Mouse (Mus musculus) kidney, embryonic 14.5 days (tissue): ENCODE measurements at regions not wholly inside any gene's neighbourhood (a gene's known extent, or its start where the extent isn't known, plus 50 kb on each side); places are given as distances from the start of the nearest gene placed in this dataset.
"Not testable (repeated sequence)": the region's sequence is repeated elsewhere in the genome, so short reads cannot be mapped to it uniquely, and the experiment has no call there.

Experiments used
- ATAC-seq: fragments of 200-750 bp; cut with Nextera tagmentation; 2 replicates; pipeline ENCODE4 v1.8.0; 2017; ENCODE audit warnings: moderate number of reproducible peaks, mild to moderate bottlenecking, moderate TSS enrichment, moderate library complexity; ENCODE audit not compliant: low FRiP score, low TSS enrichment
- H3K27ac ChIP-seq: fragments of 300-500 bp; sonication (generic); 2 replicates; pipeline ENCODE4 v1.5.1; 2014; ENCODE audit warnings: low read depth, mild to moderate bottlenecking, low read length, moderate library complexity, mixed read lengths
- H3K27me3 ChIP-seq: fragments of 300-500 bp; sonication (generic); 2 replicates; pipeline ENCODE4 v1.6.1; 2014; ENCODE audit warnings: mild to moderate bottlenecking, low read length; ENCODE audit not compliant: control insufficient read depth, insufficient read depth
- H3K36me3 ChIP-seq: fragments of 300-500 bp; sonication (generic); 2 replicates; pipeline ENCODE4 v1.6.1; 2014; ENCODE audit warnings: low read length, mixed read lengths; ENCODE audit not compliant: control insufficient read depth, insufficient read depth
- H3K4me1 ChIP-seq: fragments of 300-500 bp; sonication (generic); 2 replicates; pipeline ENCODE4 v1.6.1; 2014; ENCODE audit warnings: low read length, mixed read lengths; ENCODE audit not compliant: control insufficient read depth, insufficient read depth
- H3K4me2 ChIP-seq: fragments of 300-500 bp; sonication (generic); replicated peaks from 2 replicates; pipeline ENCODE4 v1.6.1; 2014; ENCODE audit warnings: low read depth, mild to moderate bottlenecking, low read length
- H3K4me3 ChIP-seq: fragments of 300-500 bp; sonication (generic); 2 replicates; pipeline ENCODE4 v1.5.1; 2014; ENCODE audit warnings: mild to moderate bottlenecking, low read length
- H3K9ac ChIP-seq: fragments of 300-500 bp; sonication (generic); 2 replicates; pipeline ENCODE4 v1.6.1; 2014; ENCODE audit warnings: low read depth, mild to moderate bottlenecking, low read length, moderate library complexity
- H3K9me3 ChIP-seq: fragments of 300-500 bp; sonication (generic); 2 replicates; pipeline ENCODE4 v1.6.1; 2016; ENCODE audit warnings: low read length; ENCODE audit not compliant: control insufficient read depth
- WGBS: fragments of 180-500 bp; shearing (Covaris S2); extraction: QIAGEN DNeasy Blood & Tissue Kit; methylation state at CpG from one replicate; pipeline ENCODE4 v1.1.7; 2014; 5-methylcytosine and 5-hydroxymethylcytosine counted together

DNA sequence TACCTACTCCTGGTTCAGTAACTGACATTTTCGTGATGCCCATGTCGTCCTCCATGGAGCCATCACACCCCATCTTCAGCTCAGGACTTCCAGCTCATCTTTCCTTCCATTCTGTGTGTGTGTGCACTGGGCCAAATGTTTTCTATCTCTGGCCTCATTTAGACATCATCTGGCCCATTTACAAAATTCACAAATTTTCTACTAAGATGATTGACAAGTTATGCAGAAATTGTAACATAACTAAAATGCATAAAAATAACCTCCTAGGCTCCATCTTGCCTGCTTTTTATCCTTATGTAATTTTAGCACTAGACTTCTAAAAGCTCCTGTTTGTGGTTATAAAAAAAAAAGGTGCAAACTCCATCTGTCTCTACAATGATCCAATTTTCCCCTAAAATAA lies 130.8 kb upstream of the Kcnk2 start:
- Histone ChIP-seq H3K27me3 (no peaks in the 10 kb centered on the region), H3K36me3 (no peaks in the 10 kb centered on the region), H3K27ac (no peak overlapping the region), H3K9me3 (0 out of 2 replicates have a peak, but pooled peaks cover 4% of the 10 kb centered on the region), H3K4me3 (no peak overlapping the region), H3K9ac (no peak overlapping the region), H3K4me2 (no peak overlapping the region), H3K4me1 (no peaks in the 10 kb centered on the region)
- ATAC-seq, result no peak
- 96% methylated on average over 2 of the region's 2 CpGs for WGBS

- 90% methylated on average over 5 of the region's 5 CpGs for WGBS
Observed at GRCm38 (mm10) chr1:189526329-189526728, 124.3 kb upstream of the Kcnk2 start.

GRCm38 (mm10) chr1:189515476-189515875 lies 113.4 kb upstream of the Kcnk2 start:
- Histone ChIP-seq H3K4me2 (no peak overlapping the region), H3K4me1 (no peaks in the 10 kb centered on the region), H3K27me3 (no peaks in the 10 kb centered on the region), H3K4me3 (no peak overlapping the region), H3K9me3 (no peaks in the 10 kb centered on the region), H3K27ac (no peak overlapping the region), H3K36me3 (no peaks in the 10 kb centered on the region), H3K9ac (no peak overlapping the region)
- WGBS, result 73% methylated on average over 7 of the region's 7 CpGs
- no peak for ATAC-seq

More at GRCm38 (mm10) chr1:189526329-189526728, 124.3 kb upstream of the Kcnk2 start:
- Histone ChIP-seq H3K4me2 (no peak overlapping the region), H3K27me3 (no peaks in the 10 kb centered on the region), H3K9me3 (no peaks in the 10 kb centered on the region), H3K4me3 (no peak overlapping the region), H3K9ac (no peak overlapping the region), H3K36me3 (no peaks in the 10 kb centered on the region), H3K4me1 (no peaks in the 10 kb centered on the region), H3K27ac (no peak overlapping the region)
- no peak for ATAC-seq

DNA sequence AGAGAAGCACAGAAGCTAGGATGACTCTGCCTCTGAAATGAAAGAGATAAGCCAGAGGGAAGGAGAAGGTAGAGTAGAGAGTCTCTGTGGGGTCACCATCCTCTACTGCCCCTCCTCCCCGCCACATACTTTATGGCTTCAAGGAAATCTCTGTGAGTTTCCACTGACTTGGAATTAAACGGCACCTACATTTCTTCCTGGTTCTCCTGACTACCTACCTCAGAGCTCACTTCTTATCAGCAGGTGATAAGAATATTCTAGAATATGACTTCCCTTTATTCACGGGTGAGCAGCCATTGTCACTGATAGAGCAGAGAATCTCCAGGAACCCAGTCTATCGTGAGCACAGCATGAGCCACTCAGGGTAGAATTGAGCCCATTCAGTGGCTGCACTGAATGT lies 111.3 kb upstream of the Kcnk2 start:
- no peak for ATAC-seq
- no peaks in the 10 kb centered on the region for H3K27me3 ChIP-seq
- H3K27ac ChIP-seq, result no peak overlapping the region
- peaks cover 10% of the 10 kb centered on the region for H3K9me3 ChIP-seq
- no peaks in the 10 kb centered on the region for H3K36me3 ChIP-seq
- no peak overlapping the region for H3K9ac ChIP-seq
- whole genome bisulfite sequencing, result 86% methylated on average over 4 of the region's 4 CpGs
- H3K4me3 ChIP-seq, result no peak overlapping the region
- no peak overlapping the region for H3K4me2 ChIP-seq
- no peaks in the 10 kb centered on the region for H3K4me1 ChIP-seq

GRCm38 (mm10) chr1:189507301-189507700 lies 105.2 kb upstream of the Kcnk2 start:
- 83% methylated on average over 1 of the region's 1 CpGs for WGBS
- not testable (repeated sequence) for ATAC-seq, H3K36me3 ChIP-seq, H3K4me3 ChIP-seq, H3K9ac ChIP-seq, H3K27me3 ChIP-seq, H3K9me3 ChIP-seq, H3K4me1 ChIP-seq, H3K27ac ChIP-seq, H3K4me2 ChIP-seq

- WGBS, result 74% methylated on average over 3 of the region's 3 CpGs
- Histone ChIP-seq H3K27ac (no peak overlapping the region), H3K36me3 (no peaks in the 10 kb centered on the region), H3K4me2 (no peak overlapping the region), H3K27me3 (no peaks in the 10 kb centered on the region), H3K9me3 (no peaks in the 10 kb centered on the region), H3K4me1 (0 out of 2 replicates have a peak, but pooled peaks cover 8% of the 10 kb centered on the region), H3K9ac (no peak overlapping the region), H3K4me3 (no peak overlapping the region)
- no peak for ATAC-seq
Observed at GRCm38 (mm10) chr1:189499703-189500102, 97.6 kb upstream of the Kcnk2 start.

DNA sequence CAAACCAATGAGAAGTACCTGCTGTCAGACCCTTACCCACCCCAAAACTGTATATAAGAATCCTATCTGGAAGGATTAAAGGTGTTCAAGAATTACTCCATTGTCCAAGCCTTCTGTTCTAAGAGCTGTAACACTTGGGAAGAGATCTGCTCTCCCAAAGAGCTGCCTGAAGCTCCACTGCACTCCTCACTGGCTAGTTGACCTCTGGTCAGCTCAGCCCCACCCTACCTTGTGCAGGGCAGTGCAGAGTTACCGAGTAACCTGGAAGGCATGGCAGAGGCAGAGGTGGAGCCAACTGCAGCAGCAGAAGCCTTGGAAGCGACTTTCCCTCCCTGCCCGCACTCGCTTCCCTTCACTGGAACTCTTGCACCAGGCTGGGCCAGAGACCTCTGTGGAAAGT lies 97.1 kb upstream of the Kcnk2 start:
- Histone ChIP-seq H3K36me3 (no peaks in the 10 kb centered on the region), H3K4me2 (no peak overlapping the region), H3K27me3 (no peaks in the 10 kb centered on the region), H3K9me3 (no peaks in the 10 kb centered on the region), H3K4me3 (no peak overlapping the region), H3K4me1 (0 out of 2 replicates have a peak, but pooled peaks cover 12% of the 10 kb centered on the region), H3K9ac (no peak overlapping the region), H3K27ac (no peak overlapping the region)
- WGBS, result 66% methylated on average over 4 of the region's 4 CpGs
- ATAC-seq, result peak; percentile 56; the same call in 1 of the 2 replicates

- ATAC-seq, result no peak
- Histone ChIP-seq H3K27me3 (no peaks in the 10 kb centered on the region), H3K9me3 (no peaks in the 10 kb centered on the region), H3K4me1 (0 out of 2 replicates have a peak, but pooled peaks cover 12% of the 10 kb centered on the region), H3K9ac (no peak overlapping the region), H3K4me3 (no peak overlapping the region), H3K4me2 (no peak overlapping the region), H3K27ac (no peak overlapping the region), H3K36me3 (no peaks in the 10 kb centered on the region)
- WGBS, result 61% methylated on average over 9 of the region's 9 CpGs
Observed at GRCm38 (mm10) chr1:189497031-189497430, 95.0 kb upstream of the Kcnk2 start.

DNA sequence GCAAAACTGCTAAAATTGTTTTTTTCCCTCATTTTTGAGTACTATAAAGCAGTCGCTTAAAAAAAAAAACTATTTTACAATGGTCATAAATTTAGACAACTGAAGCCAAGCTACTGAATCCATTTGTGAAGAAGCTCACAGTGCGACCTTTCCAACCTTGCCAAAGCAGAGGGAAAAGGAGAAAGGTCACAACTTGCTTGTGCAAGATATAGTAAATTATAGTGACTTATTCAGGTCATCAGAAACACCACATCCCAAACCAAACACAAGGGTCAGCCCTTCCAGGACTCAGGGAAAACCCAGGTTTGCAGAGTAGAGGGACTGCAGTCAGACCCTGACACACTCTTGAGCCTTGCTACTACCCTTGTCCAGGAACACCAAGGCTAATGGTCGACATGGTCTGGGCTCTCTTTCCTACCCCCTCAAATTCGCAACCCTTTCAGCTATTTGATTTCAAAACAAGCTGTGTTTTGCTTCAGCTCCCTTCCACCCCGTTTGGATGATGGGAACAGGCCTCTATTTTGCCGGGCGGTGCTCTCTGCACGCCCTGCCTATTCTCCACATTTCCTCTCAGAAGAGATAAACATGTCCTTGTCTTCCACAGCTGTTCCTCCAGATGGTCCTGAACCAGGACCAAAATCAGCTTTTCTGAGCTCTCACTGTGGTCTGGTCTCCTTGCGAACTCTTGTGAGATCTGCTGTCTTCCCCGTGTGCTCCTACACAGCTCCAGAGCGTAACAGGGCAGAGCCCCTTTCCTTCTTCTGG lies 93.5 kb upstream of the Kcnk2 start:
- peak; percentile 30; the same call in 1 of the 2 replicates for ATAC-seq
- Histone ChIP-seq H3K27me3 (no peaks in the 10 kb centered on the region), H3K9me3 (no peaks in the 10 kb centered on the region), H3K4me3 (no peak overlapping the region), H3K36me3 (no peaks in the 10 kb centered on the region), H3K4me2 (no peak overlapping the region), H3K4me1 (0 out of 2 replicates have a peak, but pooled peaks cover 12% of the 10 kb centered on the region), H3K9ac (no peak overlapping the region), H3K27ac (0 out of 2 replicates have a peak overlapping the region, but pooled peaks have one; percentile 47)
- WGBS, result 45% methylated on average over 11 of the region's 11 CpGs
